Mouse (Mus musculus): ENCODE results near the gene Acad11.

DNA sequence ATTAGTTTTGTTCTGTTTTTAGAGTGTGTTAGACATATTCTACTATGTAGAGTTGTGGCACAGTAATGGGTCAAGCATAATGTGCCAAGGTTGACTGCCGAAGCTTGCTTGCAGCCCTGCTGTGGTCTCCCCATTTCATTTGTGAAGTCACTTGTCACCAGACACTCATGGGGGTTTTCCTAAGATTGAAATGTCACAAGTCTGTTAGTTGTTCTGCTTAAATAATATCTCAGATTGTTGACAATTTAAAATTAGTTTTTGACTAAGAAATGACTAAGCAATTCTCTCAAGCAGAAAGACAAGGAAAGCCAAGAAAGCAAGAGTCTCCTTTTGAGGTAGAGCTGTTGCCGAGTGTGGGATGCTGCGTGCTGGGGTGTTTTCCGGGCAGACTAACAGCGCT is 29.8 kb downstream of the Acad11 start:
- TF ChIP-seq CTCF (IDR thresholded peaks at IDR 0.05; ENCODE audit: extremely low read depth, insufficient read depth, insufficient read length, insufficient replicate concordance) (no peak), POLR2A (IDR thresholded peaks at IDR 0.05; ENCODE audit: low read depth, low read length) (no peak)
